11 mouse cellular contexts compared by ENCODE assay signal in genomic region chr11:72945875-72946559, GRCm38 (mm10). TPM values are rescaled to one million over a fixed set of nuclear protein-coding genes. Genes with fewer than 3 reads are reported as not detected.
A peak's percentile ranks its signal among the peaks of the same experiment; 100 is the strongest.
DNase-seq lines count a peak whose midpoint lies in the region; ATAC-seq and TF ChIP-seq lines count a peak whose summit lies in the region.
"Had no signal": no experiment of that assay in that cellular context is flagged by ENCODE, and none has a peak within 500 bp of the region (broad histone marks: within the 10 kb centered on the region; RNA-seq: fewer than 3 reads in every experiment).

No protein-coding gene starts in this region.

- no peaks in the 10 kb centered on the region for H3K9me3 ChIP-seq in hindbrain, embryonic 13.5 days
- no peaks in the 10 kb centered on the region for H3K9me3 ChIP-seq in hindbrain, embryonic 16.5 days (ENCODE audit: control insufficient read depth, low read length)
- H3K9me3 ChIP-seq in heart, embryonic 12.5 days (replicated peaks): no peaks in the 10 kb centered on the region
- H3K9me3 ChIP-seq in liver, embryonic 14.5 days (ENCODE audit: control insufficient read depth, low read length): no peaks in the 10 kb centered on the region

- H3K4me2 ChIP-seq in hindbrain, embryonic 13.5 days: no peak overlapping the region
- H3K4me2 ChIP-seq in hindbrain, embryonic 16.5 days (ENCODE audit: low read length): no peak overlapping the region
- H3K4me2 ChIP-seq in heart, embryonic 12.5 days: peak overlapping the region; percentile 22; the same call in 1 of the 2 replicates
- H3K4me2 ChIP-seq in liver, embryonic 14.5 days (ENCODE audit: low read depth): no peak overlapping the region

- H3K27me3 ChIP-seq in hindbrain, embryonic 13.5 days: peaks cover 7% of the 10 kb centered on the region; the same call in 1 of the 2 replicates
- H3K27me3 ChIP-seq in hindbrain, embryonic 16.5 days (replicated peaks; ENCODE audit: control insufficient read depth, insufficient read depth, low read length): no peaks in the 10 kb centered on the region
- H3K27me3 ChIP-seq in heart, embryonic 12.5 days (replicated peaks): peaks cover 14% of the 10 kb centered on the region; the same call in 1 of the 2 replicates
- H3K27me3 ChIP-seq in liver, embryonic 14.5 days (ENCODE audit: control insufficient read depth, insufficient read depth, low read length): no peaks in the 10 kb centered on the region

- no peak for DNase-seq in liver, embryonic 14.5 days (ENCODE audit: low read depth in 3 of 3, low spot score in 3 of 3)
- DNase-seq in natural killer cell, adult 2 months (ENCODE audit: low spot score in 2 of 2): peak; percentile 53 to 68
- no peak for DNase-seq in frontal cortex, postnatal 36 days (ENCODE audit: low spot score in 2 of 2)
- DNase-seq in left cerebral cortex, postnatal 36 days (ENCODE audit: low spot score in 2 of 2): no peak
- DNase-seq in spleen, postnatal 36 days (ENCODE audit: low spot score in 2 of 2): no peak
- DNase-seq: adrenal gland, postnatal 10 days had no signal

- ATAC-seq in hindbrain, embryonic 13.5 days (ENCODE audit: low FRiP score): no peak
- no peak for ATAC-seq in hindbrain, embryonic 16.5 days
- ATAC-seq in heart, embryonic 12.5 days (ENCODE audit: insufficient number of reproducible peaks, low FRiP score): peak; percentile 57
- peak; percentile 18; the same call in 1 of the 2 replicates for ATAC-seq in liver, embryonic 14.5 days (ENCODE audit: insufficient read depth)
- ATAC-seq: CD4-positive, CD25-positive, alpha-beta regulatory T cell, adult 4 months had no signal

- no peak overlapping the region for H3K4me3 ChIP-seq in hindbrain, embryonic 13.5 days
- H3K4me3 ChIP-seq in hindbrain, embryonic 16.5 days (ENCODE audit: low read length): no peak overlapping the region
- H3K4me3 ChIP-seq in heart, embryonic 12.5 days: no peak overlapping the region
- H3K4me3 ChIP-seq in liver, embryonic 14.5 days (ENCODE audit: insufficient read depth in 1 of 2, low read depth in 2 of 2, low read length in 2 of 2): no peak overlapping the region
- H3K4me3 ChIP-seq: erythroblast, embryonic 14.5 days had no signal

- TF ChIP-seq EP300 in liver, embryonic 14.5 days (IDR thresholded peaks at IDR 0.05; ENCODE audit: low read depth): no peak

- intact Hi-C loops in left cerebral cortex, postnatal 36 days (cut with DNase I): no loop called here

- 65% methylated on average over 6 of the region's 6 CpGs for WGBS in hindbrain, embryonic 13.5 days
- 58% methylated on average over 6 of the region's 6 CpGs for WGBS in hindbrain, embryonic 16.5 days
- WGBS in heart, embryonic 12.5 days: 32% methylated on average over 6 of the region's 6 CpGs
- WGBS in liver, embryonic 14.5 days (ENCODE audit: insufficient replicate concordance): 10% methylated on average over 6 of the region's 6 CpGs

- TF ChIP-seq CTCF in liver, embryonic 14.5 days (IDR thresholded peaks at IDR 0.05; ENCODE audit: low read depth): no peak

- 0 out of 2 replicates have a peak, but pooled peaks cover 9% of the 10 kb centered on the region for H3K4me1 ChIP-seq in hindbrain, embryonic 13.5 days (replicated peaks)
- H3K4me1 ChIP-seq in hindbrain, embryonic 16.5 days (ENCODE audit: control insufficient read depth, insufficient read depth, low read depth, low read length): no peaks in the 10 kb centered on the region
- H3K4me1 ChIP-seq in heart, embryonic 12.5 days (replicated peaks): peaks cover 30% of the 10 kb centered on the region
- H3K4me1 ChIP-seq in liver, embryonic 14.5 days (replicated peaks; ENCODE audit: control insufficient read depth in 2 of 2, insufficient read depth in 2 of 2, low read length in 1 of 2): peaks cover 2 to 15% of the 10 kb centered on the region in 2 experiments; a peak in 2 of 4 replicates

- H3K9ac ChIP-seq in hindbrain, embryonic 13.5 days: no peak overlapping the region
- no peak overlapping the region for H3K9ac ChIP-seq in hindbrain, embryonic 16.5 days (ENCODE audit: low read depth, low read length)
- no peak overlapping the region for H3K9ac ChIP-seq in heart, embryonic 12.5 days
- H3K9ac ChIP-seq in liver, embryonic 14.5 days (replicated peaks): no peak overlapping the region

- H3K27ac ChIP-seq in hindbrain, embryonic 13.5 days: 0 out of 2 replicates have a peak overlapping the region, but pooled peaks have one; percentile 12
- no peak overlapping the region for H3K27ac ChIP-seq in hindbrain, embryonic 16.5 days (ENCODE audit: low read depth, low read length)
- 0 out of 2 replicates have a peak overlapping the region, but pooled peaks have one; percentile 10 for H3K27ac ChIP-seq in heart, embryonic 12.5 days (ENCODE audit: poor library complexity, severe bottlenecking)
- no peak overlapping the region for H3K27ac ChIP-seq in liver, embryonic 14.5 days

- no peaks in the 10 kb centered on the region for H3K36me3 ChIP-seq in hindbrain, embryonic 13.5 days
- no peaks in the 10 kb centered on the region for H3K36me3 ChIP-seq in hindbrain, embryonic 16.5 days (ENCODE audit: control insufficient read depth, insufficient read depth, low read length)
- H3K36me3 ChIP-seq in heart, embryonic 12.5 days: no peaks in the 10 kb centered on the region
- no peaks in the 10 kb centered on the region for H3K36me3 ChIP-seq in liver, embryonic 14.5 days (replicated peaks; ENCODE audit: control insufficient read depth, insufficient read depth, low read depth)

RNA-seq across cellular contexts. Expression of gene Atp2a3, which starts 15.0 kb away (rescaled TPM):
- 1.3 and 1.4 TPM in 2 replicates for polyA plus RNA-seq in hindbrain, embryonic 13.5 days (2015; fragmentation: Nextera tagmentation; extraction: Ambion mirVana)
- polyA plus RNA-seq in hindbrain, embryonic 16.5 days (2015; fragmentation: Nextera tagmentation; extraction: Ambion mirVana): 1.8 and 2.3 TPM in 2 replicates
- polyA plus RNA-seq in heart, embryonic 12.5 days (2016; fragmentation: Nextera tagmentation; extraction: Ambion mirVana): 4.8 and 5.7 TPM in 2 replicates
- polyA plus RNA-seq in liver, embryonic 14.5 days (2012; rRNA removed): 6.4 TPM in 2 replicates
- polyA plus RNA-seq in liver, embryonic 14.5 days (2014; fragmentation: Nextera tagmentation; extraction: Ambion mirVana): 6.7 and 7.7 TPM in 2 replicates
- total RNA-seq in left cerebral cortex, postnatal 36 days (2021): 1 to 10 TPM; 5.9 to 6.0 TPM

RNA-seq across cellular contexts. Expression of gene P2rx1, which starts 52.9 kb away (rescaled TPM):
- polyA plus RNA-seq in hindbrain, embryonic 13.5 days (2015; fragmentation: Nextera tagmentation; extraction: Ambion mirVana): 0.65 TPM in 2 replicates
- 0.31 and 0.45 TPM in 2 replicates for polyA plus RNA-seq in hindbrain, embryonic 16.5 days (2015; fragmentation: Nextera tagmentation; extraction: Ambion mirVana)
- polyA plus RNA-seq in heart, embryonic 12.5 days (2016; fragmentation: Nextera tagmentation; extraction: Ambion mirVana): 2.2 and 2.7 TPM in 2 replicates
- 4.6 and 5.3 TPM in 2 replicates for polyA plus RNA-seq in liver, embryonic 14.5 days (2012; rRNA removed)
- 6.8 and 9.0 TPM in 2 replicates for polyA plus RNA-seq in liver, embryonic 14.5 days (2014; fragmentation: Nextera tagmentation; extraction: Ambion mirVana)
- total RNA-seq in left cerebral cortex, postnatal 36 days (2021): under 1 TPM; 0.36 to 0.62 TPM

Comparison
In these comparisons a context has a peak if more than half of its experiments do, and no peak if none do; other contexts are left out.
1. H3K27ac ChIP-seq: peak in hindbrain, embryonic 13.5 days (single experiment) and heart, embryonic 12.5 days (single experiment); none in hindbrain, embryonic 16.5 days (single experiment) and liver, embryonic 14.5 days (single experiment).
2. ATAC-seq: peak in heart, embryonic 12.5 days (single experiment) and liver, embryonic 14.5 days (single experiment); none in hindbrain, embryonic 13.5 days (single experiment) and hindbrain, embryonic 16.5 days (single experiment).
3. DNase-seq: peak in natural killer cell, adult 2 months (2 of 2); none in liver, embryonic 14.5 days (0 of 3), frontal cortex, postnatal 36 days (0 of 2), left cerebral cortex, postnatal 36 days (0 of 2) and spleen, postnatal 36 days (0 of 2).